ENCODE assay signal across 1 mouse cellular context in the genomic region with DNA sequence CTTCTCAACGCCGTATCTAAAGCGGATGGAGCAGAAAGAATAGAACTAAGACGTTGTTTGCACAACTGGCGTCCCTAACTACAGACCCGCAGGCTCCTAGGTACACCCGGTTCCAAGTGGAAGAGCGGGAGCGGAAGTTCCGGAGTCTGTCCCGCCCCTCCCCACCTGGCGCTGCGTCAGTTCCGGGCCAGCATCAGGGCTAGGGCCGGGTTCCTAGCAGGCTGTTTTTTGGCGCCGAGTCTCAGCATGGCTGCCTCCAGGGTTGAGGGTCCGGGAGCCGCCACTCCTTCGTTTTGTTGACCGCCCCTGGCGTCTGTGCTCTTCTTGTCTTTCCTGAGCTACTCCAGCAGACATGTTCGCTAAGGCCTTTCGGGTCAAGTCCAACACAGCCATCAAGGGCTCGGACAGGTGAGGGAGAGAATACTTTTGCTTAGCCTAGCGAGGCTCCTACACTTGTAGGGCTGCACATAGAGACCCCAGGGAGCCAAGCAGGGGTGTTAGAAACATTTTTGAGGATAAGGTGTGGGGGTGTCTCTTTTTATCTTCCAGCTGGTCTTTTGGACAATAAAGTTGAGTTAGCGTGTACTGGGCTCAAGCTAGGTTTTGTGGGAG.
TF ChIP-seq lines count a peak whose summit lies in the region.

A gene (plus strand): TSS at position 164 of the 612 bp plus-strand sequence.

TF ChIP-seq in CH12.LX, 34 proteins besides CTCF, POLR2A, EP300 and RAD21 (continued from another document):
- TF ChIP-seq PAX5 (IDR thresholded peaks at IDR 0.05; ENCODE audit: low read length) = no peak
- TF ChIP-seq ZMIZ1 (IDR thresholded peaks at IDR 0.05; ENCODE audit: low read depth, low read length) = 0 out of 2 replicates have a peak, but pooled peaks have one; percentile 49
- TF ChIP-seq GABPA (IDR thresholded peaks at IDR 0.05; ENCODE audit: insufficient replicate concordance, low read depth, low read length) = no peak; the same call in 1 of the 2 replicates
- 0 out of 2 replicates have a peak, but pooled peaks have one; percentile 42 for TF ChIP-seq TBP (conservative IDR thresholded peaks at IDR 0.05; ENCODE audit: low read depth, low read length)
- peak; percentile 64; the same call in 1 of the 2 replicates for TF ChIP-seq KAT2A (IDR thresholded peaks at IDR 0.05; ENCODE audit: insufficient replicate concordance, low read length)
- TF ChIP-seq JUND (conservative IDR thresholded peaks at IDR 0.05; ENCODE audit: low read depth, low read length) = no peak
- peak; percentile 92 for TF ChIP-seq ELF1 (IDR thresholded peaks at IDR 0.05; ENCODE audit: low read depth, low read length)
- peak; percentile 46; the same call in 1 of the 2 replicates for TF ChIP-seq POLR2AphosphoS2 (IDR thresholded peaks at IDR 0.05; ENCODE audit: low read depth, low read length)
- TF ChIP-seq NRF1 (IDR thresholded peaks at IDR 0.05; ENCODE audit: low read depth, low read length) = no peak; the same call in 1 of the 2 replicates
- no peak for TF ChIP-seq SMC3 (IDR thresholded peaks at IDR 0.05; ENCODE audit: low read depth, low read length)
- TF ChIP-seq SIN3A (IDR thresholded peaks at IDR 0.05; ENCODE audit: low read length) = peak; percentile 93
- TF ChIP-seq MEF2A (IDR thresholded peaks at IDR 0.05; ENCODE audit: borderline replicate concordance, low read depth, low read length) = 0 out of 2 replicates have a peak, but pooled peaks have one; percentile 18
- TF ChIP-seq MAZ (IDR thresholded peaks at IDR 0.05; ENCODE audit: low read depth, low read length) = peak; percentile 47; the same call in 1 of the 2 replicates
- TF ChIP-seq ETS1 (conservative IDR thresholded peaks at IDR 0.05; ENCODE audit: low read depth, low read length) = no peak
- no peak for TF ChIP-seq RCOR1 (conservative IDR thresholded peaks at IDR 0.05; ENCODE audit: low read depth, low read length)
- peak; percentile 84 for TF ChIP-seq HCFC1 (IDR thresholded peaks at IDR 0.05; ENCODE audit: low read depth, low read length)
- no peak for TF ChIP-seq USF2 (conservative IDR thresholded peaks at IDR 0.05; ENCODE audit: low read depth, low read length)
- no peak for TF ChIP-seq ZKSCAN1 (IDR thresholded peaks at IDR 0.05; ENCODE audit: borderline replicate concordance, low read depth, low read length)
- TF ChIP-seq JUN (IDR thresholded peaks at IDR 0.05; ENCODE audit: insufficient read depth, low read depth, low read length) = no peak
- TF ChIP-seq ZNF384 (IDR thresholded peaks at IDR 0.05; ENCODE audit: low read depth, low read length) = no peak
- TF ChIP-seq IRF4 (IDR thresholded peaks at IDR 0.05; ENCODE audit: low read depth, low read length) = no peak
- no peak for TF ChIP-seq E2F4 (IDR thresholded peaks at IDR 0.05; ENCODE audit: insufficient replicate concordance, low read depth, low read length)
TF ChIP-seq in CH12.LX: peak in this region for 12.
